Mouse (Mus musculus): ENCODE results near the gene Tulp1. TPM values are rescaled to one million over a fixed set of nuclear protein-coding genes. Genes with fewer than 3 reads are reported as not detected.
"Not testable (repeated sequence)": the region's sequence is repeated elsewhere in the genome, so short reads cannot be mapped to it uniquely, and the experiment has no call there.

Tulp1 gene
- polyA plus RNA-seq, 2 experiments: 5.0 to 6.4 TPM

DNA sequence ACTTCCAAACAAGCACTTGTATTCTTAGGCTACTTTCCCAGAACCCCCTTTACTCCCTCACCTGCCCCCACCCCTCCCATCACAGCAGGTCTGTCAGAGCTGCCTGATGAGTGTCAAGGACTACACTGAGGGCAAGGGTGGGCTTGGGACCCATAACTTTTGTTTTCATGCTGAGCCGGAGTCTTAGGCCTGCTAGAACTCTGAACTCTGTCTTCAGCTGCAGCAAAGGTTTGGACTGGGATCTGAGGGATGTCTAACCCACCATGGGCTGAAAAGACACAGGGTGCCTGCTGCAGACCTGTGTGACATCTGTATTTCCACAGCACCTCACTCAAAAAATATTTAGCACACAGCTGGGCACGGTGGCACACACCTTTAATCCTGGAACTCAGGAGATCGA lies 38.1 kb downstream of the Tulp1 start:
- H3K27ac ChIP-seq (replicated peaks; ENCODE audit: low read depth, low read length): no peak overlapping the region
- H3K9ac ChIP-seq (ENCODE audit: low read depth, low read length, severe bottlenecking): 0 out of 2 replicates have a peak overlapping the region, but pooled peaks have one; percentile 97
- H3K4me2 ChIP-seq (replicated peaks; ENCODE audit: low read depth, low read length, severe bottlenecking): no peak overlapping the region
- no peak for TF ChIP-seq POLR2A (IDR thresholded peaks at IDR 0.05; ENCODE audit: borderline replicate concordance, extremely low read depth, insufficient read depth, insufficient read length)
- 70% methylated on average over 3 of the region's 3 CpGs for WGBS
- no peaks in the 10 kb centered on the region; the same call in 1 of the 2 replicates for H3K9me3 ChIP-seq (ENCODE audit: control insufficient read depth, low read length)
- H3K36me3 ChIP-seq (ENCODE audit: control insufficient read depth, insufficient read depth, low read length): peaks cover 44% of the 10 kb centered on the region
- no peak for DNase-seq (ENCODE audit: low spot score)
- no peak for ATAC-seq (ENCODE audit: low FRiP score, low read depth)
- no peaks in the 10 kb centered on the region for H3K27me3 ChIP-seq (ENCODE audit: control insufficient read depth, insufficient read depth, low read length)
- H3K4me3 ChIP-seq (replicated peaks; ENCODE audit: low read length): no peak overlapping the region
- H3K4me1 ChIP-seq (ENCODE audit: control insufficient read depth, insufficient read depth, low read length): peaks cover 16% of the 10 kb centered on the region

DNA sequence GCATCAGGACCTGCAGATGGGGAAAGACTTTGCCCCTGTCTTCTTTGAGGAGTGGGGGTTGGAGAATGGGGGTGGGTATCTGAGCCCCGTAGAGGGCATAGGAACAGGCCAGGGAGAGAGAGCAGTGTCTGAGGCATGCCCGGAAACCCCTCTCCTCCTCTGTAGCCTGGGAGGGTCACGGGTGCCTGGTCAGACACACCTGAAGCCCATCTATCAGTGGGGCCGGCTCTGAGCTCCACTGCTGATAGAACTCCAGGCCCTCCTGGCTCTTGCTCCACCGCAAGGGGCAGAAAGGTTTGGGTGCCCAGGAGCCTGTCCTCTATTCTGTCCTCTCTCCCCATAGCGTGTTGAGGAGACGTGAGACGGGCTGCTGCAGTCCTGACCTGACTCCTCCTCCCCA lies 39.3 kb downstream of the Tulp1 start:
- TF ChIP-seq POLR2A (IDR thresholded peaks at IDR 0.05; ENCODE audit: borderline replicate concordance, extremely low read depth, insufficient read depth, insufficient read length): no peak
- no peak for ATAC-seq (ENCODE audit: low FRiP score, low read depth)
- no peak for DNase-seq (ENCODE audit: low spot score)
- Histone ChIP-seq H3K4me3 (replicated peaks; ENCODE audit: low read length) (no peak overlapping the region), H3K9ac (ENCODE audit: low read depth, low read length, severe bottlenecking) (no peak overlapping the region), H3K9me3 (ENCODE audit: control insufficient read depth, low read length) (no peaks in the 10 kb centered on the region; the same call in 1 of the 2 replicates), H3K27ac (replicated peaks; ENCODE audit: low read depth, low read length) (no peak overlapping the region), H3K4me2 (replicated peaks; ENCODE audit: low read depth, low read length, severe bottlenecking) (no peak overlapping the region), H3K4me1 (ENCODE audit: control insufficient read depth, insufficient read depth, low read length) (peaks cover 16% of the 10 kb centered on the region), H3K27me3 (ENCODE audit: control insufficient read depth, insufficient read depth, low read length) (no peaks in the 10 kb centered on the region), H3K36me3 (ENCODE audit: control insufficient read depth, insufficient read depth, low read length) (peaks cover 38% of the 10 kb centered on the region)
- 87% methylated on average over 8 of the region's 8 CpGs for WGBS

DNA sequence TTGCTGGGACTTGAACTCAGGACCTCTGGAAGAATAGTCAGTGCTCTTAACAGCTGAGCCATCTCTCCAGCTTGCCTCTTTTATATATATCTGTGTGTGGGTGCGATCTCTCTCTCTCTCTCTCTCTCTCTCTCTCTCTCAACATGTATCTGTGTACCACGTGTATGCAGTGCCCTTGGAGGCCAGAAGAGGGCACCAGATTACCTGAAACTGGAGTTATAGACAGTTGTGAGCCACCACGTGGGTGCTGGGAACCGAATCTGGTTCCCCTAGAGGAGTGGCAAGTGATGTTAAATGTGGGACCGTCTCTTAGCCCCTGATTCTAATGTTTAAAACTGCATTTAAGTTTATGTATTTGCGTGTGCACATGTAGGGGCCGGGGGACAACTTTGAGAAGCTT lies 40.6 kb downstream of the Tulp1 start:
- not testable (repeated sequence) for H3K27ac ChIP-seq (replicated peaks; ENCODE audit: low read depth, low read length); H3K4me3 ChIP-seq (replicated peaks; ENCODE audit: low read length); H3K4me2 ChIP-seq (replicated peaks; ENCODE audit: low read depth, low read length, severe bottlenecking); H3K9ac ChIP-seq (ENCODE audit: low read depth, low read length, severe bottlenecking); H3K9me3 ChIP-seq (ENCODE audit: control insufficient read depth, low read length); H3K27me3 ChIP-seq (ENCODE audit: control insufficient read depth, insufficient read depth, low read length); ATAC-seq (ENCODE audit: low FRiP score, low read depth); H3K4me1 ChIP-seq (ENCODE audit: control insufficient read depth, insufficient read depth, low read length); DNase-seq (ENCODE audit: low spot score)
- H3K36me3 ChIP-seq (ENCODE audit: control insufficient read depth, insufficient read depth, low read length): peaks cover 43% of the 10 kb centered on the region
- 96% methylated on average over 7 of the region's 7 CpGs for WGBS

DNA sequence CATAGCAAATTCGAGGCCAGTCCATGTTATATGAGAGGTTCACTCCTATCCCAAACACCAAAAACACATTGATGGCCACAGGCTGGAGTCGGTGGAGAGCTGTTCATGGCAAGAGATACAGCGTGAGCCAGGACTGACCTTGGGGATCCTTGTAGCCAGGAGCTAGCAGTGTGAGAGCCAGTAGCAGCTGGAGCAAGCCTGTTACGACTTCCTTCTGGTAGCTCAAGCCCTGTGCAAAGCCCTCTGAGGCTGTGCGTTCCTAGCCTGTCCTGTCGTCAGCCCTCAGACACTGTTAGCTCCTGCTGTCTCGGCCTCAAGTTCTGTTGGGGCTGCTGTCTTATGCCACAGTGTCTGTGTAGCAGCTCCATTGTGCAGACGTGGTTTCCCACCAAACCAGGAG lies 41.2 kb downstream of the Tulp1 start:
- Histone ChIP-seq H3K4me3 (replicated peaks; ENCODE audit: low read length) (no peak overlapping the region), H3K9ac (ENCODE audit: low read depth, low read length, severe bottlenecking) (no peak overlapping the region), H3K9me3 (ENCODE audit: control insufficient read depth, low read length) (no peaks in the 10 kb centered on the region; the same call in 1 of the 2 replicates), H3K27me3 (ENCODE audit: control insufficient read depth, insufficient read depth, low read length) (no peaks in the 10 kb centered on the region), H3K27ac (replicated peaks; ENCODE audit: low read depth, low read length) (no peak overlapping the region), H3K4me2 (replicated peaks; ENCODE audit: low read depth, low read length, severe bottlenecking) (no peak overlapping the region), H3K36me3 (ENCODE audit: control insufficient read depth, insufficient read depth, low read length) (peaks cover 43% of the 10 kb centered on the region), H3K4me1 (ENCODE audit: control insufficient read depth, insufficient read depth, low read length) (peaks cover 9% of the 10 kb centered on the region)
- DNase-seq (ENCODE audit: low spot score) (no peak), ATAC-seq (ENCODE audit: low FRiP score, low read depth) (no peak)
- TF ChIP-seq POLR2A (IDR thresholded peaks at IDR 0.05; ENCODE audit: borderline replicate concordance, extremely low read depth, insufficient read depth, insufficient read length): no peak
- 91% methylated on average over 8 of the region's 8 CpGs for WGBS

DNA sequence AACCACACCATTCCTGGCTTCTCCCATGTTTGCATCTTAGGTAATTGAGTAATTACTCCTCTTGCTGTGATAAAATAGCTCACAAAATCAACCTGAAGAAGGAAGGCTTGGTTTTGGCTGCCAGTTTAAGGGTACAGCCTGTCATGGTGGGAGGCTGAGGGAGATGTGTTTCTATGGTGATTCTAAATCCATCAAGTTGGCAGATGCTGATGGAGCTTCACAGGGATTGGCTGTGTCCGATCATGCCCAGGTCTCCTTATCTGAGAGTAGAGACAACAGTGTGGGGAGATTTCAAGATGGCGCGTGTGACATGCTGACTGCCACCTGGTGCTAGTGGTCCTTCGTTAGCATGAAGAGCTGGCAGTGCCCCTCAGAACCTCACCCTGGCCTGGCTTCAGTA lies 43.3 kb downstream of the Tulp1 start:
- ATAC-seq (ENCODE audit: low FRiP score, low read depth) (no peak), DNase-seq (ENCODE audit: low spot score) (no peak)
- Histone ChIP-seq H3K4me1 (ENCODE audit: control insufficient read depth, insufficient read depth, low read length) (no peaks in the 10 kb centered on the region), H3K27ac (replicated peaks; ENCODE audit: low read depth, low read length) (no peak overlapping the region), H3K9ac (ENCODE audit: low read depth, low read length, severe bottlenecking) (no peak overlapping the region), H3K36me3 (ENCODE audit: control insufficient read depth, insufficient read depth, low read length) (peaks cover 61% of the 10 kb centered on the region), H3K4me3 (replicated peaks; ENCODE audit: low read length) (no peak overlapping the region), H3K27me3 (ENCODE audit: control insufficient read depth, insufficient read depth, low read length) (no peaks in the 10 kb centered on the region), H3K4me2 (replicated peaks; ENCODE audit: low read depth, low read length, severe bottlenecking) (no peak overlapping the region), H3K9me3 (ENCODE audit: control insufficient read depth, low read length) (no peaks in the 10 kb centered on the region; the same call in 1 of the 2 replicates)
- 93% methylated on average over 4 of the region's 4 CpGs for WGBS
- no peak for TF ChIP-seq POLR2A (IDR thresholded peaks at IDR 0.05; ENCODE audit: borderline replicate concordance, extremely low read depth, insufficient read depth, insufficient read length)

DNA sequence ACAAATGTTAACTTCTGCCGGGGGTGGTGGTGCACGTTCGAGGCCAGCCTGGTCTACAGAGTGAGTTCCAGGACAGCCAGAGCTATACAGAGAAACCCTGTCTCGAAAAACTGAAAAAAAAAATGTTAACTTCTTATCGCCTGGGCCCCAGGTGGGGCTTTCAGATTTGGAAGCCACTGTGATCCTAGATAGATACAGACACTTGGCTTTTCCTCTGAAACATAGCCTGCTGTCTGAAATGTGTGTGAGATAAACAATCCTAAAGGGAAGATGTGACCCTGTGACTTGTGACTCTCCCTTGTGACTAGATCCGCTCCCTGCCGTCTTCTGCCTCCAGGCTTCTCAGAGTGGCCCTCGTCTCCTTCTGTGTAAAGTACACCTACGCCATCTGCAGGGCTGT lies 47.3 kb downstream of the Tulp1 start:
- DNase-seq (ENCODE audit: low spot score) (no peak), ATAC-seq (ENCODE audit: low FRiP score, low read depth) (no peak)
- Histone ChIP-seq H3K27ac (replicated peaks; ENCODE audit: low read depth, low read length) (no peak overlapping the region), H3K27me3 (ENCODE audit: control insufficient read depth, insufficient read depth, low read length) (no peaks in the 10 kb centered on the region), H3K4me2 (replicated peaks; ENCODE audit: low read depth, low read length, severe bottlenecking) (no peak overlapping the region), H3K4me3 (replicated peaks; ENCODE audit: low read length) (no peak overlapping the region), H3K9me3 (ENCODE audit: control insufficient read depth, low read length) (no peaks in the 10 kb centered on the region), H3K9ac (ENCODE audit: low read depth, low read length, severe bottlenecking) (no peak overlapping the region), H3K4me1 (ENCODE audit: control insufficient read depth, insufficient read depth, low read length) (peaks cover 11% of the 10 kb centered on the region; the same call in 1 of the 2 replicates), H3K36me3 (ENCODE audit: control insufficient read depth, insufficient read depth, low read length) (peaks cover 64% of the 10 kb centered on the region)
- TF ChIP-seq POLR2A (IDR thresholded peaks at IDR 0.05; ENCODE audit: borderline replicate concordance, extremely low read depth, insufficient read depth, insufficient read length): no peak
- WGBS: 88% methylated on average over 9 of the region's 9 CpGs

Data from limb, embryonic 14.5 days (tissue).